Mouse (Mus musculus) kidney, adult 2 months (tissue): Measurements from ENCODE around the gene Osbpl3.

Experiments used
- CTCF ChIP-seq: fragments of 200-500 bp; conservative IDR thresholded peaks from 2 replicates; pipeline ENCODE4 v1.5.1; 2011; ENCODE audit warnings: low read depth, mild to moderate bottlenecking, control low read depth, low read length, moderate library complexity, mixed read lengths; ENCODE audit not compliant: insufficient read depth, insufficient read length
- POLR2A ChIP-seq: fragments of 200-500 bp; IDR thresholded peaks from one replicate; pipeline ENCODE4 v1.6.1; 2011; ENCODE audit warnings: low read depth, low read length, control low read depth

DNA sequence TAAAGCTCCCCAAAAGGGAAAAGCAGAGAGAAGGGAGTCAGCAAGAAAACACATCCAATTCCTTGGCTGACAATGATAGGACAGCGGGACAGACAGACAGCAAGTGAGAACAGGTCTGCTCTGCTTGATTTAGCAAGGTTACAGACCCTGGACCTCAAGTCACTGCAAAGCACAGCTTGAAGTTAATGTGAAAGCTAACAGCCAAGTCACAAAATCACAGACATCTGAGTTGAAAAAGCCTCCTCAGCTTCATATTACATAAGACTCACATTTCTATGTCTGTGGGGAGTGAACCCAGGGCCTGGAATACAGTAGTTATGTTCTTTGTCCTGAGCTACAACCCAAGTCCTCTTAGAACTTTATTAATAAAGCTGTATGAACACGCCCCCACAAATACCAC is 35.6 kb downstream of the Osbpl3 start:
- TF ChIP-seq POLR2A (no peak), CTCF (no peak)
